Mouse (Mus musculus): ENCODE measurements around the gene Srp72.

Srp72 gene

DNA sequence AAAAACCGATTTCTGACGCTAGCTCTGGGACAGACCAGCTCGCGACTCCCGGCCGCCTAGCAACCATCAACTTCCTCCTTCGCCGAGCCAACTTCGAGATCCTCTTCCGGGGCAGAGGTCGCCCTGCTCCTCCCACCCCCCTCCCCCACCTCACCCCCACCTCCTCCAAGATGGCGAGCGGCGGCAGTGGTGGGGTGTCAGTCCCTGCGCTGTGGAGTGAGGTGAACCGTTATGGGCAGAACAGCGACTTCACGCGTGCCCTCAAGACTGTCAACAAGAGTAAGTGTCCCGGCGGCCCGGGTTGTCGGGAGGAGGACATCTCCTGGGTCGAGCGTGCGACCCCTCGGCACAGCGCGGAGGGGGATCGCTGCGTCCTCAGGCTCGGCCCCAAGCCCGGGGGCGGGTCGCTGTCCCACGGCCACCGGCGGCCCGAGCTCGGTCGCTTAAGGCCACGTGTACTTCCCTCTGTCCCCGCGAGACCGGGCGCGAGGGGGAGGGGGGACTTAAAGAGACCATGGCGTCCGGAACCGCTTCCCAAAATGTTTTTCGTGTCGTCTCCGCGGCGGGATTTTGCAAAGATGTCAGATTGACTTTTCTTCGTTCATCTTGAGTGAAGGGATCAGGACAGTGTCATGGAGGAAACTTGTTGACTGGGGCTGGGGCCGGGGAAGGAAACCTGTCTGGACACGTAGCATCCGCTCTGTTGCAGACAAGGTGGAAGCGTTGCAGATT, at the start of gene Srp72:
Srp72 (plus strand) TSS at position 130 of the 732 bp plus-strand sequence.
- DNase-seq (ENCODE audit: low read depth, low spot score) = peak; percentile 84

DNA sequence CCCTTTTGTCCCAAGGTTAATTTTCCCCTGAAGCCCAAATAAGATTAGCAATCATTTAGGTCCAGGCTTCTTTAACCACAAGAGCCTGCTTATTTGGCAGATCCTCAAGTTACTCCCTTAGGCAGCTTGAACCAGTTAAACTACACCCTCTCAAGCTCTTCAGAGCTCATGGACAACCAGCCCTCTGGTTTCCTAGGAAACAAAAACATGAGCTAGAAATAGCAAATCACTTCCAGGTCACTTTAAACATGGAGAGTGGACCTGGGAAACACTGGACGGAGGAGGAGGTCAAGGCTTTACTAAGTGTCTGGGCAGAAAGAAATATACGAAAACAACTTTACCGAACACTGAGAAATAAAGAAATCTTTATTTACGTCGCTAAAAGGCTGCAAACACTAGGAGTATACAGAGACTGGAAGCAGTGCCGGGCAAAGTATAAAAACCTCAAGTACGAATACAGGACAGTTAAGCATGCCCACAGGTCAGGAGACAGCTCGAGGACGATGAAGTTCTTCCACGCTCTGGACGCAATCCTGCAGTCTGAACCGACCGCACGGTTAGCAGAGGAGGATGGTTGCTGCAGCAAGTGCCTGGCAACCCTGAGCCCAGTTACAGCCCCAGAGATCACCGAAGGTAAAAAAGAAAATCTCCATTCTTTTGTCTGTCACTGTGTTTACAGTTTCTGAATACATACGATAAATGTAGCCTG, 46.2 kb upstream of the Srp72 start:
- DNase-seq (ENCODE audit: low read depth, low spot score) = peak; percentile 86

DNA sequence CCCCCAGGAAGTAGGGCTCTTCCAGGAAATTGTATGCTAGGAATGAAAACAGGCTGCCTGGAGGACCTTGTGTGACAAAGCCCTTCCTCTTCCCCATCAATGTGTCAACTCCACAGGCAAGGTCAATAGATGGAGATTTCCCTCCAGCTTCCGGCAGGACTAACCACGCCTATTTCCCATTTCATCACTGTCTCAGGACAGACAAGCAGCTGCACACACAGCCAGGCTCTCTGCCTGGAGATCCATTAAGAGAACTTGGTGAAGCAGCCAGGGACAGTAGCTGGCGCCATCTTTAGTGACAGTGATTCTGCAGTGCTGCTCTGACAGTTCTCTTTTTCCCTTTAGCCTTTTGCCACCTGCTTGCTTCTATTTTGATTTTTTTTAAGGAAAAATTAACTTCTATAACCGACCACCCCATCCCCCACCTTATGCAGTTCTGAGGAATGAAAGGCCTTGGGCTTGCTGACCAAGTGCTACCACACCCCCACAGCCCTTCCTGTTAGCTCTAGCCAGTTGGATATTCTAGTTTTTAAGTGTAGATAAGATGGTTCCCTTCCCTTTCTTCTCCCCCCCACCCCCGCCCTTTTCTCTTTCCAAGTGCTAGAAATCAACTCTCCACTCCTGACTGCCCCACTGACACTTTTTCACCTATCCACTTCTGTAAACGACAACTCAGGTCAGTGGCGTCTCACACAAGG, 45.2 kb upstream of the Srp72 start:
- peak; percentile 65 for DNase-seq (ENCODE audit: low read depth, low spot score)

DNA sequence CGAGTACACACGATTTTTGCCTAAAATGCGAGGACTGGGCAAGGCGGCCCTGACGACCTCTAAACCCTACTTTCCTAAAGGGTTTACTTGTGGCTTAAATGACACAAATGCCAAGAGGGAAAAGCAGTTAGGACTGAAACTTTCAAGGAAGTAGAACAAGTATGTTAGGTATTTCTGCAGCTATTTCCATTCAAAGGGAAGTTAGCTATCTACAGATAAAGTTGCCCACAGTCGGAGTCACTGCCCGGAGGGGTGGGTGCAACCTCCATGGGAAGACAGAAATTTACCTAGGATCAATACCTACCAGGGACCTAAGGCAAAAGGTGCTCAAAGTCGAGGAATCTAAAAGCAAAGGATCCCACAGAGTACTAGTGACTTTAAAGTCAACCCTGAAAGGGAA, 34.8 kb upstream of the Srp72 start:
- DNase-seq (ENCODE audit: low read depth, low spot score) = no peak

DNA sequence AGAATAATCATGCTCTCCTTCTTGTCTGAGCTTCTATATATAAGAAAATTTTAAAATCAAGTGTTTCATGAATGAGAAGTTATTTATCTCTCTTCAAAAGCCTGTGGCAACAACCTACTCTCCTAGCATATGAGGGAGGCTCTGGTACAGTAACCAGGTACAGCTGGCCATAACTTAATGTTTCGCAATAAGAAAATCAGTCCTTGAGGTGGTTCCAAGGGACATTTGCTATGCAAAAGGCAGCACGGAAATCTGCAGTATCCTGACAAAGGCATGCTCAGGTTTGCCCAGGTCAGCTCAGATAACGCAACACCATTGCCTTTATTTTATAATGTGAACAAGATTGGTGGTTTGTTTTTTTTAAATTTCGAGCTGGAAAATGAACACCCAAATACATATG, 32.5 kb upstream of the Srp72 start:
- DNase-seq (ENCODE audit: low read depth, low spot score) = no peak

DNA sequence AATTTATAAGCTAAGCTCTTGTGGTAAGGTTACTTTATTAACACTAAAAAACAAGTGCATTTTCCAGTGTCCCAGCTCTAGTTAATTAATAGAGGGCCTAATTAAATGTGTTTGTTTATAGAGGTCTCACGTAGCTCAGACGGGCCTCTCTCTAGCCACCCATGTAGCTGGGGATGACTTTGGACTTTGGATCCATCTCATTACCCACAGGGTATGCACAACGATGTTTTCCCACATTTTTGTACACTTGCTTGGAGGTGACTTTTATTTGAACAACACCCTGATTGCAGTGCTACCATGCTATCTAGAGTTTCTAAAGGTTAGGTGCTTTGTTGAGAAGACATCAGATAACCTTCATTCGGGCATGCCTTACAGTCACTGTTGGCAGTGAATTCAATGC, 32.0 kb upstream of the Srp72 start:
- no peak for DNase-seq (ENCODE audit: low read depth, low spot score)

DNA sequence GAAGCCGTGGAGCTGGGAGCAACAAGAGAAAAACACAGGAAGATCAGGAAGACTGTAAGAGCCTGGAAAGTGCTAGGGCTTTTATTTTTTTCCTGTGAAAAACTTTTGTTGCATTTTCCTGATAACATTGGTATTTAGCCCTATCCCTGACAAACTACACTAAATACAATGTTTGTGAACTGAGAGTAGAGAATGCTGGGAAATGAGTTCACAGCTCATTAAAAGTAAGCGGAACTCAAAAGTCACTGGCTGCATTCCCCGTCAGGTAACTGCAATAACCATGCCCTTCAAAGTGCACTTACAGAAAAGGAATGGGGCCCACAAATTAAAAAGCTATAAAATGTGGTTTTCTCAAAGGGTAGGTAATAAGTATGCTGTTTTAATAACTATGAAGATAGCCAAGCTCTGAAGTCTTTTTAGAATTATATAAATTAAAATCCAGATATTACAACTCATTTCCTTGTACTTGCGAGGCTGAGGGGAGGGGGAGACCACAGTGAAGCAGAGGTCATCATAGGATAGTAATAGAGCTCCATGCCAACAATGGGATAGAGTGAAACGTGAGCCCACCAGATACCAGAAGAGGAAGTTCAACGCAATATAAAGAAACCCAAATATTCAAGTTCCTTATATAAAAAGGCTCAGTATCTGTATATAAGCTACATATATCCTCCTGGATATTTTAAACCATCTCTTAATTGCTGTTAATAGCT, 29.4 kb upstream of the Srp72 start:
- no peak for DNase-seq (ENCODE audit: low read depth, low spot score)

DNA sequence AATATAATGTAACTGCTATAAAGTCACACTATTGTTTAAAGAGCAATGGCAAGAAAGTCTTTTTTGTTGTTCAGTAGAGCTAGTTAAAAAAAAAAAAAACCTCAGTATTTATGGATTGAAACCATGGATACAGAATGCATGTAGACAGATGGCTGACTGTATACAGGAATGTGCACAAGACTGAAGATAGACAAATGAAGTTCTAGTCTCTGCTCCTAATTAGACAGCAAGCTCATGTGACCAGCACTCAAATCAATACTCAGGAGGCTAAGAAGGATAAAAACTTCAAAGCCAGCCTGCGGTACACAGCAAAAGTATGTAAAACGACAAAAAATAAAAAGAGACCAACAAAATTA, 28.8 kb upstream of the Srp72 start:
- no peak for DNase-seq (ENCODE audit: low read depth, low spot score)

DNA sequence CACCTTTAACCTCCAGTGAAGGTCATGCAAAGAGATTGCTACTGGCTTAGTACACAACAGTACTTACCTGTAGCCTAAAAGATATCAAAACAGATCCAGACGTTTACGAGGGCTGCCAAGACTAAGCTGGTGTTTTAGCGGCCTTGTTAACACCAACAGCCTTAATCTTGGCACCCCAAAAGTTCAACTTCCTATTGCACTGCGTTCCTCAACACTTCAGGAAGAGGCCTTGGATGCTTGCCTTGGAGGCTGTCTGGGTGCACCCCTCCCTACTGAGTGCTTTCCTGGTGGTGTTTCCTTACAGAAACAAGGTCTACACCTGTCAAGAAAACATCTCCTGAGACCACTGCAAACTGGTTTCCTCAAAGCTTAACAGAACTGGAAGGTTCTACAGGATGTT, 27.3 kb upstream of the Srp72 start:
- no peak for DNase-seq (ENCODE audit: low read depth, low spot score)

DNA sequence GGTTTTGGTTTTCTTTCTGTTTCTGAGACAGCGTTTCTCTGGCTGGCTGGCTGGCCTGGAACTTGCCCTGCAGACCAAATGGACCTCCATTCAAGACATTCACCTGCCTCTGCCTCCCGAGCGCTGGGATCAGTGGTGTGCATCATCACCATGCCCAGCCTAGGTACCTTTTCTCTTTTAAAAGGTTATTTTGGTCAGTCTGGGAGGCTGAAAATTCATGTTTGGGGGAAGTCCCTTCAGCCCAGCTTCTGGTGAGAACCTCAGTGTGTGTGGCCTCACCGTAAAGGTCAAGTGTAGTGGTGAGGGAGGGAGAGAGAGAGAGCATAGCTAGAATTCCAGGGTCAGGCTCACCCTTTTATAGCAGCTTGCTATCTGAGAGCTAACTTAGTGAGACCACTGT, 26.7 kb upstream of the Srp72 start:
- DNase-seq (ENCODE audit: low read depth, low spot score) = no peak

DNA sequence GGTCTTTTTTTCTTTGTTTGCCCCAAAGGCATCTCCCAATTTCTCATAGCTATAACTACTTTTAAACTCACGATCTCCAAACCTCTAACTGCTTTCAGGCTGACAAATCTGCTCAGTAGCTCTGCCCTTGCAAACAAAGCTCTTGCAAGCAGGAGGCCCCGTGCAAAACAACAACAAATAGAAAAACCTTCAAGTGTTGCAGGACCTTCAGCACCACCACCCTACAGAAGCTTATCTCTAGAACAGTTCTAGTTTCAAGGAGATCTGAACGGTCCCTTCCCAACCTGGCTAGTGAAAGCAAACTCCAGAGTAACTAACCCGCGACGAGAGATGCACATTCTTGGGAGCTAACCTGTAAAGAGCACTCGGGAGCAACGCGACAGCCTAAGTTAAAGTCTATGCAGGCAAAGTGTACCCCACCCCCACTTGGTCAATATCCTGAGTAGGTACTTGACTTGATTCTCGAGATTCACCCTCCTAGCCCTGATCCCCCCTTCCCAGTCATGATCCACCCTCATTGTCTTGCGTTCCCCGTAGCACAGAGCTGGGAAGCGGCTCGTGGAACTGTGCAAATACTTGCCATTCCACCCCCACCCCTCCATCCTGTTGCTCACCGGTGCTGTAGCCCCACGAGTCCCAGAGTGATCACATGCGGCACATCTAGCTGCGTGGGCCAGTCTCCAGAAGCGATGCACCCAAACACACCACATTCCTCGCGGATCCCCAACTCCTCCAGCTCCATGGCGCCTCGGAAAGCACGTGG, 24.0 kb upstream of the Srp72 start:
- DNase-seq (ENCODE audit: low read depth, low spot score) = no peak

DNA sequence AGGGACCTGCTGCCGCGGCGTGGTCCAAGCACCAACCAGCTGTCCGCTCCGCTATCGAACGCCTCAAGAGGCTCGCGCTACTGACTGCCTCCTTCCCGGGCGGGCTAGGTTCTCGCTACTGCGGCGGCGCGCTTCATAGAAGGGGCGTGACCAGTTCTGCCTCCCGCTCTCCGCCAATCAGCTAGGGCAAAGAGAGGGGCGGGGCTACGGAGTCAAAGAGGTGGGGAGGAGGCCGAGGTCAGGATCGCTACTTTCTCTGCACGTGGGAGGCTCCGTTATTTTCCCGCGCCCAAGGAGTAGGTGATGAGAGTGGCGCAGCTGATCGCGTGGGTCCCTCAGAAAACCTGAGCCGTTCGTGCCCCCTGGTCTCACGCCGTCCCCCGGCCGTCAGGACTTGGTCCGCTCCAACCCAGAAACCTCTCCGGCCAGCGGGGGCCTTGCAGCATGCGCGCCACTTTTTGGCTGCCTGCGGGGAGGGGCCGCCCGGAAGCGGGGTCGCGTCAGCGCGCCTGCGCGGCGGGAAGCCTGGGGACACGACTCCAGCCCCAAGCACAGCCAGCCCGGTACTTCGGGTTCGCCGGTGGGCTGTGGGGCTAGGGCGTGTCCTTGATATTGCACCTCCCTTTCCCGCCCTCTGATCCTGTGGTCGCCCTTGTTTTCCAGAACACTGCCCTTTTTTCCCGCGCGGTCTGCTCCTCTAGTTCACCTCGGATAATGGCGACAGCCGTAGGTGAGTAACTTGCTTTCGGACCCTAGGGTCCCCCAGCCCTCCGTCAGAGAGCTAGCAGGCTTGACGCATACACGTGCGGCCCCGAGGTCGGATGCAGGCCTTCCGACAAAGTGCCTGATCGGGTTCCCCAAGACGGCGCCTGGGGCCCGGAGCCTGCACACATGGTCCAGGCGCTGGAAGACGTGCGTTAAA, 23.1 kb upstream of the Srp72 start, which contains the start of the genes Paics and Ppat:
Paics (plus strand) TSS at position 202 of the 922 bp plus-strand sequence.
Ppat (minus strand) TSS at position 473 of the 922 bp plus-strand sequence.
- DNase-seq (ENCODE audit: low read depth, low spot score) = peak; percentile 97

DNA sequence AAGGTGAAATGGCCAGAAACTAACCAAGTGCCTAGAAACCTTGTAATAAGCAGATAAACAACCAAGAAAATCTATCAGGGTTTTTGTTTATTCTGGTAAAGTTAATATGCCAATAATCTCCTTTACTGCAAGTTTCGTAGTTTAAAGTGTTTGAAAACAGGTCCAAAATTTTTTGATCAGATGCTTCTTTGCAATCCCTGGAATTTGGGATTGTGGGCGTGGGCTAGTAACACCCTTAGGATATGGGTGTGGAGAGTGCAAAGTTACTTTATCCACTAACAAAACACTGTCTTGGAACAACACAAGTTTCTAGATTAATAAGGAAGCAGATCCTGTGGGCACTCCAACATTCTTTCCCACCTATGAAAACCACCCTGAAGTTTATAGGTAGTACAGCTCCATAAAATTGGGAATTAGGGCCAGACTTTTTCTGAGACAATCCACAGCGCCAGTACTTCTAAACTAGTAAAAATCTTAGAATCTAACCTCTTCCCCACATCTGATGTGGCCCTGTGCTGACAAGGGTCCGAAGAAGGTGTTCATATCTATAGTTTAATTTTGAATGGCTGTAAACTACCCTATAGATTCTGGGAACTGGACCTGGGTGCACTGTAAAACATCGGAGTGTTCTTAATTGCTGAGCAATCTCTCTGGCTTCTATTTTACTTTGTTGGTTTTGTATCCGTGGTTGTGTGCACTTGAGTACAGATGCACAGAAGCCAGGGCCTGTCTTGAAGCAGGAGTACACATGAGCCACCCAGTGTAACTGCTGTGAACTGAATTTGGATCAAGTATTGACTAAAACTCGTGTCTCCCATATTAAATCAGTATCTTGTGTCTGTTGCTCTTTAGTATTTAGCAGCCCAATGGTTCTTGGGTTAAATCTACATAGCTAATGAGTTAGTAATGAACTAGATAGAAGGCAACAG, 22.1 kb upstream of the Srp72 start:
- no peak for DNase-seq (ENCODE audit: low read depth, low spot score)

DNA sequence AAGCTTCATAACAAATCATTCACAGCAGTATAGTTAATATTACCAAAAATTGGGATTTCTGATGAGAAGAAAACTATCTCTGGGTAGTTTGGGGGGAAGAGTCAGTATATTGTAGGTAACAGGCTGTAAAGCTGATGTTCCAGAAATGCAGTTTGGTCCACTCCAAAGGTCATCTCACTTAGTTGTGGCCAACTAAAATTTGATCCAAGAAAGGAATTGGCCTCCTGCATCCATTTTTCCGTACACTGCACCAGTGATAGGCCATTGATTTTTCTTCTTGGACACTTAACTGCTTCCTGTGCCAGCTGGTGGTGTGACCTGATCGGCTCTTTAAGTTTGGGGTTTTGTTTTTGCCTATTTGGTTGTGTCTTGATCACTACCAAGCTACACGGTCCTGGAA, 20.7 kb upstream of the Srp72 start:
- no peak for DNase-seq (ENCODE audit: low read depth, low spot score)

DNA sequence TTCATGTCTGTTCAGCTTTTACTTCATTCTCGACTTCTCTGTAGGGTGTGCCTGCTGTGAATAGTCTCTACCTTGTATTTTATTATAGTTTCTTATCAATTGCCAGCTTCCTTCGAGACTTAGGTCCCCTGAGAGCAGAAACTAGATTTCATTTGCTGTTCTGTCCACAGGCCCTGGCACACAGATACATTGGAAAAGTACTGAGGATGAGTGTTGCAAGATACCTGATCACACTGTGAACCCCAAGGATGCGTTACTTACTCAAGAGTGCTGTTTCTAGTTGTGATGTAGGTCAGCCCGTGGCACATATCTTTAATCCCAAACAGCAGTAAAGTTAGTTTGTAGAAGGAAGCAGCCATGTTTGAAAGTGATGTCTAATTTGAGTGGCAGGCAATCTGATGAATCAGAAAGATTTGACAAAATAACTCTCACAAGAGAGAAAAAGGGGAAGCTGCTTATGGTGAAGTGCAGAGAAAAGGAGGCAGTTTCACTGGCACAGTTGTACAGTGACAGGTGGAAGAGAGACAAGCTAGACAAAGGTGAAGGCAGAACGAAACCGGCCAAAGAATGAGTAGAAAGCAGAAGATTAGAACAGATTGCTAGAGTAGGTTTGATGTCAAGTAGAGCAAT, 20.1 kb upstream of the Srp72 start:
- no peak for DNase-seq (ENCODE audit: low read depth, low spot score)

DNA sequence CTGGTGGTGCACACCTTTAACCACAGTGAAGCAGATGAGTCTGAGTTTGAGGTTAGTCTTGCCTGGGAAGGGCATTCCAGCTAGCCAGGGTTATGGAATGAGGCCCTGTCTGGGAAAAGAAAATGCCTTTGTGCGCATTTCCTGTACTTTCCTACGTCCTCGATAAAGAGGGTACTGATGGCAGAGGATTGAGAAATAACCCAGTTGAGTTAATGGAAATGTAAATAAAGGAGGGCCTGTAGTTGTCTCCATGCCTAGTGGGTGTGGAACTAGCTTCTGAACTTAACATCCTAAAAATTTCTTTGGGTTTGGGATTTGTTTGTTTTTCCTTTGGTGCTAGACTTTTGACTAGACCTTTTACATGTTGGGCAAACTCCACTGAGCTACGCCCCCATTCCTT, 19.0 kb upstream of the Srp72 start:
- no peak for DNase-seq (ENCODE audit: low read depth, low spot score)

DNA sequence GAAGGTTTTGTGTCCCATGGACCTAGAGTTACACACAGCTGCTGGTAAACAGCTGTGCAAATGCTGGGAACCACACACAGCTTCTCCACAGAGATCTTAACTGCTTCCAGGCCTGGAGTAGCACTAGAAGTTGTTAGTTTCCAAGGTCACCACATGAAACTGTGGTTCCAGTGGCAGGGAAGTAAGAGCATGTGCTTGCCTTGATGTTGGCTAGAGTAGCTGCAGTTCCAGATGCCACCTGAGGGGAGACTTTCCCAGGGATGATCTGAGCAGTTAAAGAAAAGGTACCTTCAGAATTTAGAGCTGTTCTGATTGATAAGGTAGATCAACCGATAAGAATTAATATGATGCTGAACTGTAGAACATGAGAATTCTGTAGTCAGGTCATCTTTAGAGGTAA, 16.5 kb upstream of the Srp72 start:
- DNase-seq (ENCODE audit: low read depth, low spot score) = no peak

DNA sequence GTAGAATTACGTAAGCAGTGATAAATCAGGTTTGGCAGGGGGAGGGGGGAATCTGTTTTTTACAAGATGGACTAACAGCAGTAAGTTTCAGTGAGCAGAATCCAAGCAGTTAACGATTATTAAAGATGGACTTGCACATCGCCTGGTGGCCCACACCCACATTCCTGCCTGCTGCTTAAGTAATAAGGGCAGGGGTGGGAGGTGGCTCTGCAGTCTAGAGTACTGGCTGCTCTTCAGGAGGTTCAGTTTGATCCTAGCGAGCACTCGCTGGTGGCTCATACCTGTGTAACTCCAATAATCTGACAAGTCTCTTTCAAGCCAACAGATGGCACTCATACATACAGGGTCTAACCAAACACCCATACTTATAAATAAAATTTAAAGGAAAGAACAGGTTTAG, 14.9 kb upstream of the Srp72 start:
- DNase-seq (ENCODE audit: low read depth, low spot score) = no peak

DNA sequence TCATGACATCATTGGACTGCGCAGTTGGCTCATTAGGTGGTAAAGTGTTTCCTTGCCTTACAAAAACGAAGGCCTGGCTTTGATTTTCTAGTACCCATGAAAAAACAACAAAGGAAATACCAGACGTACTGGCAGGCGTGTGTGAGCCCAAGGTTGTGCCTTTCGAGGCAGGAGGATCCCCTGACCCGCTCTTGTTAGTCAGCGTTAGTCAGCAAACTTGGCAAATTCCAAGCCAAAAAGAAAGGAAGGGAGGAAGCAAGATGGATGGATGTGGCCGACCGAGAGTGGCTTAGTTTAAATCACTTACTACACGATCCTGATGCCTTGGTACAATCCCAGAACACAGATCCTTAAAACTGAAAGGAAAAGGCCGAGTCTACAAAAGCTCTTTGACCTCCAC, 11.9 kb upstream of the Srp72 start:
- DNase-seq (ENCODE audit: low read depth, low spot score) = no peak

Data from skeletal muscle tissue, adult 2 months (tissue).